Mouse (Mus musculus) brain, embryonic 14.5 days (tissue): ENCODE measurements around the gene D13Ertd608e.
"Not testable (repeated sequence)": the region's sequence is repeated elsewhere in the genome, so short reads cannot be mapped to it uniquely, and the experiment has no call there.

ENCODE experiments used
- CTCF ChIP-seq: fragments of 200-500 bp; IDR thresholded peaks from 2 replicates; pipeline ENCODE4 v1.5.1; 2012; ENCODE audit warnings: inconsistent platforms, mild to moderate bottlenecking, moderate library complexity, borderline replicate concordance; ENCODE audit not compliant: insufficient read depth, insufficient read length; ENCODE audit errors: extremely low read depth
- POLR2A ChIP-seq: fragments of 200-500 bp; IDR thresholded peaks from 2 replicates; pipeline ENCODE4 v1.6.1; 2012; ENCODE audit warnings: mild to moderate bottlenecking, inconsistent platforms, borderline replicate concordance; ENCODE audit not compliant: poor library complexity, insufficient read depth, insufficient read length, severe bottlenecking; ENCODE audit errors: extremely low read depth

DNA sequence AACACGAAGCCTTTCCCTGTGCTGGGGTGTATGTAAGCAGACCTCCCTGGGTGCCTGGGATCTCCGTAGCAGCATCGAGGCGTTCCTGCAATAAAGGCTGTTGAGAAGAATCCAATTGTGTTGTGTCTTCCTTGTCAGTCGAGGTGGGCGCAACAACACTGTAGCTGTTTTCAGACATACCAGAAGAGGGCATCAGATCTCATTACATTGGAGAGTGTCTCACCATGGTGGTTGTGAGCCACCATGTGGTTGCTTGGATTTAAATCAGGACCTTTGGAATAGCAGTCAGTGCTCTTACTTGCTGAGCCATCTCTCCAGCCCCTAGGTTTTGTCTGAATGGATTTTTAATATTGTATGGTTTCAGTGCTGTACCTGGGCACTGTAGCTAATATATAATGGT, 4.2 kb downstream of the D13Ertd608e start:
- peak; percentile 36; the same call in 1 of the 2 replicates for TF ChIP-seq CTCF
- not testable (repeated sequence) for TF ChIP-seq POLR2A
